Mouse (Mus musculus): ENCODE measurements around the gene Olfr1508.
"Not testable (repeated sequence)": the region's sequence is repeated elsewhere in the genome, so short reads cannot be mapped to it uniquely, and the experiment has no call there.

Olfr1508 gene

GRCm38 (mm10) chr14:52467395-52467794 lies at the start of gene Olfr1508:
Gene Olfr1508, minus strand, starts transcription at chr14:52467495.
- DNase-seq = no peak

- no peak for DNase-seq
Observed at GRCm38 (mm10) chr14:52495516-52495915, 28.2 kb upstream of the Olfr1508 start, which contains the start of gene Olfr1507. Gene Olfr1507, minus strand, starts transcription at chr14:52495749.

- DNase-seq = no peak
Observed at GRCm38 (mm10) chr14:52465738-52466137, 1.6 kb downstream of the Olfr1508 start.

- no peak for DNase-seq
Observed at GRCm38 (mm10) chr14:52461928-52462327, 5.4 kb downstream of the Olfr1508 start.

- DNase-seq = no peak
Observed at GRCm38 (mm10) chr14:52451138-52451537, 16.2 kb downstream of the Olfr1508 start.

- no peak for DNase-seq
Observed at GRCm38 (mm10) chr14:52442690-52443089, 24.6 kb downstream of the Olfr1508 start, which contains the start of gene Olfr1509. Gene Olfr1509, plus strand, starts transcription at chr14:52442990.

GRCm38 (mm10) chr14:52427686-52428085 lies 39.6 kb downstream of the Olfr1508 start:
- DNase-seq = no peak

- DNase-seq = no peak
Observed at GRCm38 (mm10) chr14:52414273-52414672, 53.0 kb downstream of the Olfr1508 start, which contains the start of gene Olfr1510. Gene Olfr1510, minus strand, starts transcription at chr14:52414373.

- not testable (repeated sequence) for DNase-seq
Observed at GRCm38 (mm10) chr14:52410142-52410919, 57.0 kb downstream of the Olfr1508 start.

Data from cerebellum, adult 9-11 months (tissue).